Mouse (Mus musculus): ENCODE results near the gene Sell. TPM values are rescaled to one million over a fixed set of nuclear protein-coding genes. Genes with fewer than 3 reads are reported as not detected.

Sell gene
- polyA plus RNA-seq, 1 experiment = 0.70 TPM

DNA sequence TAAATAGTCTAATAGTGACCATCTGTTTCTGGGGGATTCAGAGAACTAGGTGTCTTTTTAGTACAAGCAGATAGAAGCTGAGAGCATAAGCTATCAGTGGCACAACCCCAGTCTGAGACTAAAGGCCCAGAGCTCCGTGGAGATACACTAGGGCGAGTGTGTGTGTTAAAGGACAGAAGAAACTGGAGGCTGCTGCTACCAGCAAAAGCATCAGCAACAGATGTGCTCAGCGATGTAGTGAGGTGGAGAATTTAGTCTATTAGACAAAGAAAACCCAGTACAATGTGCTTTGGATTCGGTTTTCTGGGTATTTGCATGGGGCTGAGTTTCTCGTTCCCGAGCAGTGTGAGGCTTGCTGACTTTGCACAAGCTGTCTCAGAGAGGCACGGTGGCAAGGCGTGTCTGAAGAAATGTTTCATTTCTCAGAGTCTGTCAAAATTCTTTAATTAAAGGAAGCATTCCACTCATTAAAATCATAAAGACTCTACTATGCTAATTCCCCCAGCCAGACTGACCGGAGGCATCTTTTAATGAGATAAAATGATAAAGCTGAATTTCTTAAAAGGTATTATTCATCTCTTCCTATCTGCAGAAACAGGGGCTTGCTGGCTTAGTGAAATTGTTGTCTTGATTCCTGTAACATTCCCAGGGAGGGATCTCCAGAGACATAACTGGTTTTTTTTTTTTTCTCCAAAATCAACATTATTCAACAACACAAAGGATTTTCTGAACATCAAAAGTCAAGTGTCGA lies 21.2 kb upstream of the Sell start:
- no peaks in the 10 kb centered on the region for H3K27me3 ChIP-seq (ENCODE audit: control insufficient read depth, insufficient read depth, low read length)

DNA sequence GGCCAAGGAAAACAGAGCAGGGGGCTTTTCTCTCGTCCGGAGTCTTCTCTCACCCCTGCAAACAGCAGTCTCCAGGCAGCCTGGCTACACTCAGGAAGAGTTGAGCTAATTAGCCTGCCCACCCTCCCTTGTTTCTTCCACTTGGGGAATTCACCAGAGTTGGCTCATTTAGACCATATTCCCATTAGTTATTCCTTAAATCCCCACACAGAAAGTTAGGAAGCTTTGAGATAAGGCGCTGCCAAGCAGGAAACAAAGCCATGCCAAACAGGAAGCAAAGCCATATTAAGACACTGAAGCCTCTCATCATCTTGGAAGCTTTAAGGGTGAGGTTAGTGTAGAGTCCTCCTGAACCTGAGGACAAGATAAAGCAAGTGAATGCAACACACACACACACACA lies 18.2 kb upstream of the Sell start:
- no peaks in the 10 kb centered on the region for H3K4me1 ChIP-seq (ENCODE audit: control insufficient read depth, insufficient read depth, insufficient read length, low read length)
- TF ChIP-seq CTCF (IDR thresholded peaks at IDR 0.05; ENCODE audit: extremely low read depth, insufficient read length, insufficient replicate concordance, low read depth, low read length) (no peak), POLR2A (IDR thresholded peaks at IDR 0.05; ENCODE audit: low read depth, low read length) (no peak)
- H3K36me3 ChIP-seq (ENCODE audit: control insufficient read depth, insufficient read depth, low read length) = no peaks in the 10 kb centered on the region
- no peak overlapping the region for H3K27ac ChIP-seq (ENCODE audit: insufficient read depth, low read depth, low read length)
- H3K27me3 ChIP-seq (ENCODE audit: control insufficient read depth, insufficient read depth, low read length) = no peaks in the 10 kb centered on the region
- no peak overlapping the region for H3K4me3 ChIP-seq (ENCODE audit: low read depth, low read length)
- 51% methylated on average over 3 of the region's 3 CpGs for WGBS

More for the DNA sequence above, 21.2 kb upstream of the Sell start:
- Histone ChIP-seq H3K27ac (ENCODE audit: insufficient read depth, low read depth, low read length) (no peak overlapping the region), H3K4me1 (ENCODE audit: control insufficient read depth, insufficient read depth, insufficient read length, low read length) (no peaks in the 10 kb centered on the region), H3K36me3 (ENCODE audit: control insufficient read depth, insufficient read depth, low read length) (no peaks in the 10 kb centered on the region), H3K4me3 (ENCODE audit: low read depth, low read length) (no peak overlapping the region)
- WGBS = 77% methylated on average over 10 of the region's 10 CpGs
- TF ChIP-seq POLR2A (IDR thresholded peaks at IDR 0.05; ENCODE audit: low read depth, low read length) = no peak
- no peak for TF ChIP-seq CTCF (IDR thresholded peaks at IDR 0.05; ENCODE audit: extremely low read depth, insufficient read length, insufficient replicate concordance, low read depth, low read length)

DNA sequence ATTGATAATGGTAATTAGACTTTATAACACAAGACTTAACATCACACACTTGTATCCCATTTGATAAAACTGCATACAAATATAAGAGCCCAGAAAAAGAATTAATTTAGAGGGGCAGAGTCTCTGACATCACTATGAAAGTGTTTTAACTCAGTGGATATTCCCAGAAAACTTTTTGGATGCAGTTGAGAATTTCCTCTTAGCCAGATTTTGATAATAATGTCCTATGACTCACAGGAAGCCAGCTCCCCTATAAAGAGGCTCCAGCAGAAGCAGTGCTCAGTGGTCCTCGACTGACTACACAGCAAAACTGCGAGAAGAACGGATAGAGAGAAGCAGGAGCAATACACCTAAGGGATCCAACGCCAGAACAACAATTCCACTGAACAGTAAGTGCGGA lies 13.8 kb upstream of the Sell start, which contains the start of gene Sele:
Gene Sele, plus strand, starts transcription at position 301 of the 400 bp plus-strand sequence.
- 74% methylated on average over 5 of the region's 5 CpGs for WGBS
- no peaks in the 10 kb centered on the region for H3K27me3 ChIP-seq (ENCODE audit: control insufficient read depth, insufficient read depth, low read length)
- H3K4me3 ChIP-seq (ENCODE audit: low read depth, low read length) = no peak within 1 kb of the TSS
- H3K27ac ChIP-seq (ENCODE audit: insufficient read depth, low read depth, low read length) = no peak within 1 kb of the TSS
- no peaks in the 10 kb centered on the region for H3K36me3 ChIP-seq (ENCODE audit: control insufficient read depth, insufficient read depth, low read length)
- H3K4me1 ChIP-seq (ENCODE audit: control insufficient read depth, insufficient read depth, insufficient read length, low read length) = no peaks in the 10 kb centered on the region
- TF ChIP-seq CTCF (IDR thresholded peaks at IDR 0.05; ENCODE audit: extremely low read depth, insufficient read length, insufficient replicate concordance, low read depth, low read length) = no peak
- TF ChIP-seq POLR2A (IDR thresholded peaks at IDR 0.05; ENCODE audit: low read depth, low read length) = no peak

DNA sequence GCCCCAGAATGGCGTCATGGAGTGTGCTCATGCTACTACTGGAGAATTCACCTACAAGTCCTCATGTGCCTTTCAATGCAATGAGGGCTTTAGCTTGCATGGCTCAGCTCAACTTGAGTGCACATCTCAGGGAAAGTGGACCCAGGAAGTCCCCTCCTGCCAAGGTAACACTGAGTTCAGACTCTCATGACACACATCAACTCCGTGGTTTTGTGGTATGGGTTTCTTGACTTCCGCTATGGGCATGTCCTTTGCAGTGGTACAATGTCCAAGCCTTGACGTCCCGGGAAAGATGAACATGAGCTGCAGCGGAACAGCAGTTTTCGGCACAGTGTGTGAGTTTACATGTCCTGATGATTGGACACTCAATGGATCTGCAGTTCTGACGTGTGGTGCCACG lies 8.2 kb upstream of the Sell start:
- H3K4me3 ChIP-seq (ENCODE audit: low read depth, low read length) = no peak overlapping the region
- H3K27ac ChIP-seq (ENCODE audit: insufficient read depth, low read depth, low read length) = no peak overlapping the region
- no peak for TF ChIP-seq CTCF (IDR thresholded peaks at IDR 0.05; ENCODE audit: extremely low read depth, insufficient read length, insufficient replicate concordance, low read depth, low read length)
- no peak for TF ChIP-seq POLR2A (IDR thresholded peaks at IDR 0.05; ENCODE audit: low read depth, low read length)
- no peaks in the 10 kb centered on the region for H3K27me3 ChIP-seq (ENCODE audit: control insufficient read depth, insufficient read depth, low read length)
- no peaks in the 10 kb centered on the region for H3K36me3 ChIP-seq (ENCODE audit: control insufficient read depth, insufficient read depth, low read length)
- 85% methylated on average over 9 of the region's 9 CpGs for WGBS
- H3K4me1 ChIP-seq (ENCODE audit: control insufficient read depth, insufficient read depth, insufficient read length, low read length) = no peaks in the 10 kb centered on the region

DNA sequence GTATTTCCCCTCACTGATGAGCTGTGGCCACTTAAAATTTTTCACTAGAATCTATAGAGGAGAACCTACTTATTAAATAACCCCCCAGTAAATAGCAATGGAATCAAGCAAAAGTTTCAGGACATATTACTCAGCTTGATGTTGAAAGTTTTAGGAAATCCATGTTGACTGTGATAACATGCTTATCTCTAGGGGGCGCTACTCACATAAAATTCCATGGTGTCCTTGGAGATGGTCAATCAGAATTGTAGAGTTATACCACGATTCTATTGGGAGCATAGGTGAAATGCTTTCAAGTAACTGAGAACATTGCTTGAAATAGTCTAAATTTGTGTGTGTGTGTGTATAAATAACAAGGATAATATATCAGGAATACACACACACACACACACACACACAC lies 7.0 kb upstream of the Sell start:
- H3K4me3 ChIP-seq (ENCODE audit: low read depth, low read length) = no peak overlapping the region
- H3K27ac ChIP-seq (ENCODE audit: insufficient read depth, low read depth, low read length) = no peak overlapping the region
- no peak for TF ChIP-seq CTCF (IDR thresholded peaks at IDR 0.05; ENCODE audit: extremely low read depth, insufficient read length, insufficient replicate concordance, low read depth, low read length)
- no peak for TF ChIP-seq POLR2A (IDR thresholded peaks at IDR 0.05; ENCODE audit: low read depth, low read length)
- WGBS = 18% methylated on average over 2 of the region's 2 CpGs
- no peaks in the 10 kb centered on the region for H3K4me1 ChIP-seq (ENCODE audit: control insufficient read depth, insufficient read depth, insufficient read length, low read length)
- no peaks in the 10 kb centered on the region for H3K27me3 ChIP-seq (ENCODE audit: control insufficient read depth, insufficient read depth, low read length)
- H3K36me3 ChIP-seq (ENCODE audit: control insufficient read depth, insufficient read depth, low read length) = no peaks in the 10 kb centered on the region

DNA sequence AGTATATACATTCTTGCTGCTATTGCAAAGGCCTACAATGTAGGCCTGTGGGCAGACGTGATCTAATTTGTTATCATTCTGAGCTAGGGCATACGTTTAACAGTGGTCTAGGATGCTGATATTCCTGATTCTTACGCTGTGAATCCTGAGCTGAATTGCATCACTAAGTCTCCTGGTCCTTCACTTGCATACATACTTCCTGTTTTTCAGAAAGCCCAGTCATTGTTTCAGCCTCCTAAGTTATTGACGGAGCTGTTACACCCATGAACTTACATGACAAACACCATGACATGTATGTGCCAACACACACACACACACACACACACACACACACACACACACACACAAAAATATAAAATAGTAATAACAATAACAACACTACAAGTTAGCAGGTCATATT lies 1.7 kb upstream of the Sell start:
- Histone ChIP-seq H3K4me1 (ENCODE audit: control insufficient read depth, insufficient read depth, insufficient read length, low read length) (no peaks in the 10 kb centered on the region), H3K27me3 (ENCODE audit: control insufficient read depth, insufficient read depth, low read length) (no peaks in the 10 kb centered on the region), H3K27ac (ENCODE audit: insufficient read depth, low read depth, low read length) (no peak overlapping the region), H3K36me3 (ENCODE audit: control insufficient read depth, insufficient read depth, low read length) (no peaks in the 10 kb centered on the region), H3K4me3 (ENCODE audit: low read depth, low read length) (no peak overlapping the region)
- WGBS = 86% methylated on average over 4 of the region's 4 CpGs
- TF ChIP-seq CTCF (IDR thresholded peaks at IDR 0.05; ENCODE audit: extremely low read depth, insufficient read length, insufficient replicate concordance, low read depth, low read length) = no peak
- TF ChIP-seq POLR2A (IDR thresholded peaks at IDR 0.05; ENCODE audit: low read depth, low read length) = no peak

DNA sequence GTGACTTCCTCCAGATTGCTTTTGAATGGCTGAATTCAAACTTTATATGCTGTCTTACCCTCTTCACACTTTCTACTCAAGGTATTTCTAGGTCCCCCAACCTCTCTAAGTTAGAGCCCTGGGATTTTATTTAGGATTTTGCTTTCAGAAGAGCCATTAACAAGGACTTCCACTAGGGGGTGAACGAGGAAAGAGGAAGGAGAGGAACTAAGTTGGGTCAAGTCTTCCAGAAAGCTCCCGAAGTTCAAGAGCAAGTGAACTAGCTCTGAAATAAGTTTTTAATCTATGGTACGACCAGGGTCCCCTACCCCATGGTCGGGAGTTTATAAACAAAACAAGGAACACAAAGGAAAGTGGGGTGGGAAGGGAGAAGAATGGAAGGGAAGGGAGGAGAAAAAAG lies 504 bp upstream of the Sell start:
- Histone ChIP-seq H3K27me3 (ENCODE audit: control insufficient read depth, insufficient read depth, low read length) (no peaks in the 10 kb centered on the region), H3K4me1 (ENCODE audit: control insufficient read depth, insufficient read depth, insufficient read length, low read length) (no peaks in the 10 kb centered on the region), H3K4me3 (ENCODE audit: low read depth, low read length) (no peak overlapping the region), H3K36me3 (ENCODE audit: control insufficient read depth, insufficient read depth, low read length) (no peaks in the 10 kb centered on the region), H3K27ac (ENCODE audit: insufficient read depth, low read depth, low read length) (no peak overlapping the region)
- WGBS = 10% methylated on average over 4 of the region's 4 CpGs
- no peak for TF ChIP-seq POLR2A (IDR thresholded peaks at IDR 0.05; ENCODE audit: low read depth, low read length)
- TF ChIP-seq CTCF (IDR thresholded peaks at IDR 0.05; ENCODE audit: extremely low read depth, insufficient read length, insufficient replicate concordance, low read depth, low read length) = no peak

All from small intestine, adult 2 months (tissue).